Mouse (Mus musculus): Measurements from ENCODE around the gene Palm2. TPM values are rescaled to one million over a fixed set of nuclear protein-coding genes. Genes with fewer than 3 reads are reported as not detected.

Palm2 gene
- total and polyA plus RNA-seq, 3 experiments, result not detected

DNA sequence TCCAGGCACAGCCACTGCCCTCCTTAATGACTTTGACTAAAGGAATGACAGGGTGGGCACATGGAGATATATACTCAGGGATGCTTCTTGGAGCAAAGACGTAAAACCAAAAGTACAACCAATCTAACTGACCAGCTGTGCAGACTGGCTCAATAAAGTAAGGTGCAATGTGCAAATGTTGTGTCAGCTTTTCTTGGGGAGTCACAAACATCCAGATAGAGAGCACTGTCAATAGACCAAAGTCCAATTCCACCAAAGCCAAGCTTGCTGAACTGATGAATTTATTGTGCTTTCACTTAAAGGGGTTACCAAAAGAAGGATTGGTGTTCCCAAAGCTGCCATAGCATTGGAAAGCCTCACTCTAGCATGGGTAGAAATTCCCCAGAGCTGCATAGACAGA lies 77.7 kb downstream of the Palm2 start:
- TF ChIP-seq ZNF384 (IDR thresholded peaks at IDR 0.05; ENCODE audit: low read depth, low read length), result no peak
- TF ChIP-seq TAL1 (IDR thresholded peaks at IDR 0.05; ENCODE audit: low read length), result no peak
- no peak for TF ChIP-seq NRF1 (IDR thresholded peaks at IDR 0.05; ENCODE audit: insufficient read depth, low read depth, low read length, poor library complexity, severe bottlenecking)
- no peak for TF ChIP-seq USF2 (IDR thresholded peaks at IDR 0.05; ENCODE audit: borderline replicate concordance in 1 of 2, insufficient read depth in 1 of 2, low read depth in 1 of 2, low read length in 2 of 2)
- TF ChIP-seq CTCF (IDR thresholded peaks at IDR 0.05 in 2 of 3, conservative IDR thresholded peaks at IDR 0.05 in 1 of 3; ENCODE audit: control insufficient read depth in 1 of 3, insufficient read depth in 1 of 3, low read depth in 2 of 3, low read length in 3 of 3, poor library complexity in 1 of 3, severe bottlenecking in 1 of 3), result no peak
- no peak for TF ChIP-seq POLR2AphosphoS5 (IDR thresholded peaks at IDR 0.05; ENCODE audit: borderline replicate concordance, low read depth, low read length)
- TF ChIP-seq SIN3A (IDR thresholded peaks at IDR 0.05; ENCODE audit: low read length), result no peak
- TF ChIP-seq KAT2A (conservative IDR thresholded peaks at IDR 0.05; ENCODE audit: low read depth, low read length), result no peak
- no peak for TF ChIP-seq MYB (IDR thresholded peaks at IDR 0.05; ENCODE audit: low read depth, low read length)
- TF ChIP-seq JUND (IDR thresholded peaks at IDR 0.05; ENCODE audit: low read depth, low read length), result no peak
- no peak for TF ChIP-seq E2F4 (IDR thresholded peaks at IDR 0.05; ENCODE audit: borderline replicate concordance, low read depth, low read length)
- TF ChIP-seq MYC (IDR thresholded peaks at IDR 0.05; ENCODE audit: low read depth, low read length), result no peak
- no peak for TF ChIP-seq POLR2AphosphoS2 (IDR thresholded peaks at IDR 0.05; ENCODE audit: low read length)
- no peak for TF ChIP-seq TCF12 (IDR thresholded peaks at IDR 0.05; ENCODE audit: low read depth, low read length)
- no peak for TF ChIP-seq SMC3 (IDR thresholded peaks at IDR 0.05; ENCODE audit: low read depth, low read length)
- no peak for TF ChIP-seq MEF2A (IDR thresholded peaks at IDR 0.05; ENCODE audit: extremely low read depth, insufficient replicate concordance, low read depth, low read length, poor library complexity, severe bottlenecking)
- Histone ChIP-seq H3K9me3 (replicated peaks; ENCODE audit: insufficient read depth, low read length) (no peaks in the 10 kb centered on the region), H3K27me3 (ENCODE audit: control insufficient read depth in 1 of 2, insufficient read depth in 2 of 2, low read length in 2 of 2) (no peaks in the 10 kb centered on the region; a peak in 1 of 4 replicates), H3K27ac (ENCODE audit: control insufficient read depth, low read depth, low read length) (no peak overlapping the region), H3K79me2 (ENCODE audit: control insufficient read depth, insufficient read depth, low read length, poor library complexity) (no peaks in the 10 kb centered on the region), H3K4me1 (ENCODE audit: control insufficient read depth in 1 of 2, insufficient read depth in 2 of 2, low read length in 2 of 2) (no peaks in the 10 kb centered on the region), H3K9ac (ENCODE audit: control insufficient read depth, low read depth, low read length, poor library complexity, severe bottlenecking) (no peak overlapping the region), H3K4me3 (ENCODE audit: control insufficient read depth in 1 of 2, insufficient read depth in 1 of 2, low read depth in 2 of 2, low read length in 2 of 2) (no peak overlapping the region), H3K36me3 (ENCODE audit: control insufficient read depth in 1 of 2, insufficient read depth in 2 of 2, low read length in 2 of 2) (no peaks in the 10 kb centered on the region)
- DNase-seq (ENCODE audit: low read depth, low spot score), result no peak

- Histone ChIP-seq H3K4me3 (ENCODE audit: control insufficient read depth in 1 of 2, insufficient read depth in 1 of 2, low read depth in 2 of 2, low read length in 2 of 2) (no peak overlapping the region), H3K9ac (ENCODE audit: control insufficient read depth, low read depth, low read length, poor library complexity, severe bottlenecking) (no peak overlapping the region), H3K9me3 (replicated peaks; ENCODE audit: insufficient read depth, low read length) (no peaks in the 10 kb centered on the region), H3K36me3 (ENCODE audit: control insufficient read depth in 1 of 2, insufficient read depth in 2 of 2, low read length in 2 of 2) (no peaks in the 10 kb centered on the region), H3K79me2 (ENCODE audit: control insufficient read depth, insufficient read depth, low read length, poor library complexity) (no peaks in the 10 kb centered on the region), H3K27me3 (ENCODE audit: control insufficient read depth in 1 of 2, insufficient read depth in 2 of 2, low read length in 2 of 2) (no peaks in the 10 kb centered on the region; a peak in 1 of 4 replicates), H3K4me1 (ENCODE audit: control insufficient read depth in 1 of 2, insufficient read depth in 2 of 2, low read length in 2 of 2) (no peaks in the 10 kb centered on the region), H3K27ac (ENCODE audit: control insufficient read depth, low read depth, low read length) (no peak overlapping the region)
- no peak for DNase-seq (ENCODE audit: low read depth, low spot score)
- TF ChIP-seq EP300 (IDR thresholded peaks at IDR 0.05; ENCODE audit: low read depth in 1 of 2, low read length in 2 of 2) (no peak), ZC3H11A (IDR thresholded peaks at IDR 0.05; ENCODE audit: low read depth, low read length) (no peak), POLR2AphosphoS2 (IDR thresholded peaks at IDR 0.05; ENCODE audit: low read length) (no peak)
These were observed 79.3 kb downstream of the Palm2 start for GRCm38 (mm10) chr4:57513241-57513933.

Data from MEL (cell line).